Mouse (Mus musculus) ovary, adult 2 months (tissue): Measurements from ENCODE around the gene Ipo7. TPM values are rescaled to one million over a fixed set of nuclear protein-coding genes. Genes with fewer than 3 reads are reported as not detected.

Experiments used
- polyA plus RNA-seq: library from polyadenylated mRNA; depleted of rRNA; stranded (reverse); fragments of >200 nt; gene quantifications from 2 replicates; pipeline ENCODE4 v1.2.3, GENCODE M21; 2012; rRNA removed

The Ipo7 gene
- polyA plus RNA-seq: 16.3 and 26.9 TPM in 2 replicates

DNA sequence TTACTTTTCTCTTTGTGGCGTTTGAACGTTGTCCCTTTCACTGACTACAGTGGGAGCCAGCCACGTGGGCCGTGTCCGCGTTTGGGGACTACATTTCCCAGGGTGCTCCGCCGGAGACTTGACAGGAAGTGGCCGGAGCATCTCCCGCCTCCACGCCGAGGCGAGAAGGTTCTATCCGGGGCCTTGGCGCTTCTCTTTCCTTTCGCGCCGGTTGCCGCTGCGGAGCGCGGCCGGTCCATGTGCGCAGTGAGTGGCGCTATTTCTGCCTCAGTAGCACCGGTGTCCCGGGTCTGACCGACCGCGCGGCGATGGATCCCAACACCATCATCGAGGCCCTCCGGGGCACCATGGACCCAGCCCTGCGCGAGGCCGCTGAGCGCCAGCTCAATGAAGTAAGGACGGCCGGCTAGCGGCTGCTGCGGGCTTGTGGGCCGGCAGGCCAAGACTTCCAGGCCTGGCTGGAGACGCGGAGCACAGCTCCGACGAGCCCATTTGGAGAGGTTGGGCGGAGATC, at the start of gene Ipo7:
Gene Ipo7 (plus strand): TSS at position 158 of the 514 bp plus-strand sequence.

GRCm38 (mm10) chr7:109986775-109987174, 31.3 kb upstream of the Ipo7 start, which contains the start of gene Tmem41b:
TSS of gene Tmem41b (minus strand) at chr7:109986929.

DNA sequence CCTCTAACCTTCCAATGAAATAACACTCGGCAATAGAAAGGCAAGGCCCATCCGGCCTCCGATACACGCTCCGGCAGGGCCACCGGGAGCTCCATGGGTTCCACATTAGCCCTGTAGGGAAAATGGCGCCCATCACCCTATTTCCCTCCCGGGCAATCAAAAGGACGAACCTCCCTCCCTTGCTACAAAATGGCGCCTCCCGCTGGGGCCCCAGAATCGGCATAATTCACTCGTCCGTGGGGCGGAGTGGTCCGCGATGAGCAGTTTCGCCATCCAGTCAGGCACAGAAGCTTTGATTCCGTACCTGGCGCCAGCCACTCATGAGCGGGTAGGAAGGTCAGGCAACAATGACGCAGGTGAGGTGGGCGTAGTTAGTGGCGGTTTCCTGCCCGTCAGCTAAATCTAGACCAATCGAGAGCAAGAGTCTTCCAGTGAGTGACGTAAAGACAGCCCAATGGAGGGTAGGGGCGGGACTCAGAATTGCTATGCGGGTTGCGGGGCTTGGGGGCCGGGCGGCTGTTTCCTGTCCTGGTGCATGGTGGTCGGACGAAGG, 43.2 kb downstream of the Ipo7 start, which contains the start of gene Zfp143:
Gene Zfp143 (plus strand): TSS at position 19 of the 553 bp plus-strand sequence.

Other genes starting within 250 kb of the Ipo7 start
- gene Nrip3, start 236.2 kb upstream of the Ipo7 start, polyA plus RNA-seq: 0.05 and 0.63 TPM in 2 replicates
- gene Scube2, start 152.6 kb upstream of the Ipo7 start, polyA plus RNA-seq: 2.0 TPM in 2 replicates
- gene Dennd5a, start 57.8 kb upstream of the Ipo7 start, polyA plus RNA-seq: 111 and 113 TPM in 2 replicates
- gene Tmem41b, start 31.3 kb upstream of the Ipo7 start, polyA plus RNA-seq: 18.5 and 20.0 TPM in 2 replicates
- 16.8 and 21.8 TPM in 2 replicates for gene Zfp143, start 42.9 kb downstream of the Ipo7 start, polyA plus RNA-seq
- 11.1 and 18.3 TPM in 2 replicates for gene Wee1, start 103.8 kb downstream of the Ipo7 start, polyA plus RNA-seq
- 13.1 and 18.3 TPM in 2 replicates for gene Swap70, start 203.4 kb downstream of the Ipo7 start, polyA plus RNA-seq